Mouse (Mus musculus): ENCODE results near the gene Sohlh2.

- TF ChIP-seq CTCF (IDR thresholded peaks at IDR 0.05; ENCODE audit: insufficient read depth, low read depth, low read length) (no peak), POLR2A (IDR thresholded peaks at IDR 0.05; ENCODE audit: insufficient read depth, low read depth, low read length) (no peak)
These were observed 18.3 kb upstream of the Sohlh2 start for GRCm38 (mm10) chr3:55163510-55163909.
